Mouse (Mus musculus): ENCODE measurements around the gene Sgce. TPM values are rescaled to one million over a fixed set of nuclear protein-coding genes. Genes with fewer than 3 reads are reported as not detected.
"Not testable (repeated sequence)": the region's sequence is repeated elsewhere in the genome, so short reads cannot be mapped to it uniquely, and the experiment has no call there.

The Sgce gene
- 8.2 and 8.9 TPM in 2 replicates for polyA plus RNA-seq (2012; rRNA removed)
- 13.9 and 14.2 TPM in 2 replicates for polyA plus RNA-seq (2014; fragmentation: Nextera tagmentation; extraction: Ambion mirVana)

DNA sequence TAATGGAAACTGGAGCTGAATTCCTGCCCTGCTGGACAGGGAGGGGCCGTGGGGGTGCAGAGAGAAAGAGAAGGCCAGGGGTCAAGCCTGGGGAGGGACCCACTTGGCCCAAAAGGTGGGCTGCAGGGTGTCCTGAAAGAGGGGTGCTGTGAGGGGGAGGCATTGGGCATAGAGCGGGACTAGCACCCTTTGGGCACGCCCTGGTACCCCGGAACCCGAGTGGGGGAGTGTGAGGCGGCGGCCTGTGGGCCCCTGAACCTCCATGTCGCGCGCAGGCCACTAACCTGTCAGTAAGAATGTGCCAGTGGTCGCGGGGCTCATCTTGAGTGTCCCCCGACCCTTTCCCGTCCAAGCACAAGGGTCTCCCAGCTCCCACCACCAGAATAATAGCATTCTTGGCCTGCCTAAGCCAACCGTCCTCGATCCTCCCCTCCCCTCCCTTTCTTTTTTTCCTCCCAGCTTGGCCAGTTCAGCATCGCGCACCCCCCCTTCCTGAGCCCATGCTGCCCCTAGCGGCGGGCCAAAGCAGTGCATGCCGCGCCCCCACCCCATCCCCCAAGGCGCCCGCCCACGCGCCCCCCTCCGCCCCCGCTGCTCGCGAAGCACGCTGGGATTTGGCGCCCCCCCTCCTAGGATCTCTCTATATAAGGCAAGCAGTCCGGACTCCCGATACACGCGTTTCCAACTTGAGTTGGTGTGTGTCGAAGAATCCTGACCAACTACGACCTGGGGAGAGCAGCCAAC, at the start of gene Sgce, which contains the start of gene Peg10:
Sgce (minus strand) TSS at position 512 of the 744 bp plus-strand sequence.
Peg10 (plus strand) TSS at position 611 of the 744 bp plus-strand sequence.
- no peak for TF ChIP-seq EP300 (IDR thresholded peaks at IDR 0.05; ENCODE audit: low read depth)
- peak; percentile 66 for TF ChIP-seq CTCF (IDR thresholded peaks at IDR 0.05; ENCODE audit: low read depth)
- WGBS (ENCODE audit: insufficient replicate concordance): 31% methylated on average over 31 of the region's 38 CpGs
- DNase-seq (ENCODE audit: low read depth in 3 of 3, low spot score in 3 of 3) (no peak), ATAC-seq (ENCODE audit: insufficient read depth) (peak; percentile 17; the same call in 1 of the 2 replicates)
- Histone ChIP-seq H3K9me3 (ENCODE audit: control insufficient read depth, low read length) (no peaks in the 10 kb centered on the region), H3K27ac (no peak within 1 kb of the TSS), H3K9ac (replicated peaks) (no peak within 1 kb of the TSS; the same call in 1 of the 2 replicates), H3K4me2 (ENCODE audit: low read depth) (peak within 1 kb of the TSS; percentile 52), H3K4me3 (ENCODE audit: insufficient read depth in 1 of 2, low read depth in 2 of 2, low read length in 2 of 2) (peak within 1 kb of the TSS; percentile 41 to 59), H3K4me1 (replicated peaks; ENCODE audit: control insufficient read depth in 2 of 2, insufficient read depth in 2 of 2, low read length in 1 of 2) (0 out of 4 replicates have a peak, but pooled peaks cover 0 to 2% of the 10 kb centered on the region in 2 experiments), H3K36me3 (replicated peaks; ENCODE audit: control insufficient read depth, insufficient read depth, low read depth) (no peaks in the 10 kb centered on the region), H3K27me3 (ENCODE audit: control insufficient read depth, insufficient read depth, low read length) (peaks cover 17% of the 10 kb centered on the region)

DNA sequence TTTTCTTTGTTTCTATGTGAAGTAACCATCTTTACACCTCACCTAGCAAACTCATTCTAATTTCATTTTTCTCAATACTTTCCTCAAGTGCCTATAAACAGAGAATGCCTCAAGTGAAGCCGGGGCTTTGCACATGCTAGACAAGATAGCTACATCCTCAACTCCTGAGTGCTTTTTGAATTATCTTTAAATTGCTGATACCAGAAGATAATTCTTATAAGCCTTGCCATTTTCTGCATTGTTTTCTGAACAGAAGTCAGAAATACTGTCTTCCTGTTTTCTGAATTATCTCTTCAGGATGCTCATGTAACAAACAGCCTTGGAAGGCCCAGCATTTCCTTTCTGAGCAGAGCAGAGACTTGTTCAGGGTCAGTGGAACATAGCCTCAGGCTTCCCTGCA, 49.3 kb upstream of the Sgce start:
- Histone ChIP-seq H3K4me1 (replicated peaks; ENCODE audit: control insufficient read depth in 2 of 2, insufficient read depth in 2 of 2, low read length in 1 of 2) (no peaks in the 10 kb centered on the region; a peak in 1 of 4 replicates), H3K4me2 (ENCODE audit: low read depth) (no peak overlapping the region), H3K27ac (no peak overlapping the region), H3K36me3 (replicated peaks; ENCODE audit: control insufficient read depth, insufficient read depth, low read depth) (no peaks in the 10 kb centered on the region), H3K4me3 (ENCODE audit: insufficient read depth in 1 of 2, low read depth in 2 of 2, low read length in 2 of 2) (no peak overlapping the region), H3K27me3 (ENCODE audit: control insufficient read depth, insufficient read depth, low read length) (no peaks in the 10 kb centered on the region), H3K9ac (replicated peaks) (no peak overlapping the region), H3K9me3 (ENCODE audit: control insufficient read depth, low read length) (no peaks in the 10 kb centered on the region)
- TF ChIP-seq CTCF (IDR thresholded peaks at IDR 0.05; ENCODE audit: low read depth): no peak
- no peak for TF ChIP-seq EP300 (IDR thresholded peaks at IDR 0.05; ENCODE audit: low read depth)
- 44% methylated on average over 1 of the region's 1 CpGs for WGBS (ENCODE audit: insufficient replicate concordance)
- ATAC-seq (ENCODE audit: insufficient read depth): no peak
- DNase-seq (ENCODE audit: low read depth in 3 of 3, low spot score in 3 of 3): no peak

DNA sequence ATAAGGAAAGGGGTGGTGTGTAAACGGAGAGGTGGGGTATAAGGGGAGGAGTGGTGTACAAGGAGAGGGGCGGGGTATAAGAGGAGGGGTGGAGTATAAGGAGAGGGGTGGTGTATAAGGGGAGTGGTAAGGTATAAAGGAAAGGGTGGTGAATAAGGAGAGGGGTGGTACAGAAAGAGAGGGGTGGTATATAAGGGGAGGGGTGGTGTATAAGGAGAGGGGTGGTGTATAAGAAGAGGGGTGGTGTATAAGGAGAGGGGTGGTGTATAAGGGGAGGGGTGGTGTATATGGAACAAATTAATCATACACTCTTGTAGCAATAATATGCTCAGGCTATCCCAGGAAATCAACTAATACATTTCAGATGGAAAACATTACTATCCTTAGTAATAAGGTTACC, 15.2 kb upstream of the Sgce start:
- 34% methylated on average over 2 of the region's 2 CpGs for WGBS (ENCODE audit: insufficient replicate concordance)
- H3K36me3 ChIP-seq (replicated peaks; ENCODE audit: control insufficient read depth, insufficient read depth, low read depth): no peaks in the 10 kb centered on the region
- ATAC-seq (ENCODE audit: insufficient read depth) (peak; percentile 92), DNase-seq (ENCODE audit: low read depth in 3 of 3, low spot score in 3 of 3) (no peak)
- no peak overlapping the region for H3K4me3 ChIP-seq (ENCODE audit: insufficient read depth in 1 of 2, low read depth in 2 of 2, low read length in 2 of 2)
- no peak overlapping the region for H3K9ac ChIP-seq (replicated peaks)
- no peak overlapping the region for H3K27ac ChIP-seq
- no peaks in the 10 kb centered on the region for H3K27me3 ChIP-seq (ENCODE audit: control insufficient read depth, insufficient read depth, low read length)
- H3K4me1 ChIP-seq (replicated peaks; ENCODE audit: control insufficient read depth in 2 of 2, insufficient read depth in 2 of 2, low read length in 1 of 2): no peaks in the 10 kb centered on the region
- no peaks in the 10 kb centered on the region for H3K9me3 ChIP-seq (ENCODE audit: control insufficient read depth, low read length)
- H3K4me2 ChIP-seq (ENCODE audit: low read depth): no peak overlapping the region
- no peak for TF ChIP-seq EP300 (IDR thresholded peaks at IDR 0.05; ENCODE audit: low read depth)
- no peak for TF ChIP-seq CTCF (IDR thresholded peaks at IDR 0.05; ENCODE audit: low read depth)

DNA sequence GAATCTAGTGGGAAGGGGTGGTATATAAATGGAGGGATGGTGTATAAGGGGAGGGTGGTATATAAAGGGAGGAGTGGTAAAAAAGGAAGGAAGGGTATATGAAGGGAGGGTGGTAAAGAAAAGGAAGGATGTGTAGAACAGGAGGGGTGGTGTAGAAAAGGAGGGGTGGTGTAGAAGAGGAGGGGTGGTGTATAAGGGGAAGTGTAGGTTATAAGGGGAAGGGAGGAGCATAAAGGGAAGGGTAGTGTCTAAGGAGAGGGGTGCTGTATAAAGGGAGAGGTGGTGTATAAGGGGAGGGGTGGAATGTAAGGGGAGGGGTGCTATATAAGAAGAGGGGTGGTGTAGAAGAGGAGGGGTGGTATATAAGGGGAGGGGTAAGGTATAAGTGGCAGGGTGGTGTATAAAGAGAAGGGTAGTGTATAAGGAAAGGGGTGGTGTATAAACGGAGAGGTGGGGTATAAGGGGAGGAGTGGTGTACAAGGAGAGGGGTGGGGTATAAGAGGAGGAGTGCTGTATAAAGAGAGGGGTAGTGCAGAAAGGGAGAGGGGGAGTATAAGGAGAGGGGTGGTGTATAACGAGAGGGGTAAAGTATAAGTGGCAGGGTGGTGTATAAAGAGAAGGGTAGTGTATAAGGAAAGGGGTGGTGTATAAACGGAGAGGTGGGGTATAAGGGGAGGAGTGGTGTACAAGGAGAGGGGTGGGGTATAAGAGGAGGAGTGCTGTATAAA, 14.6 kb upstream of the Sgce start:
- H3K4me1 ChIP-seq (replicated peaks; ENCODE audit: control insufficient read depth in 2 of 2, insufficient read depth in 2 of 2, low read length in 1 of 2); H3K27me3 ChIP-seq (ENCODE audit: control insufficient read depth, insufficient read depth, low read length); H3K27ac ChIP-seq; H3K4me2 ChIP-seq (ENCODE audit: low read depth); H3K4me3 ChIP-seq (ENCODE audit: insufficient read depth in 1 of 2, low read depth in 2 of 2, low read length in 2 of 2); DNase-seq (ENCODE audit: low read depth in 3 of 3, low spot score in 3 of 3); H3K9me3 ChIP-seq (ENCODE audit: control insufficient read depth, low read length); H3K9ac ChIP-seq (replicated peaks); H3K36me3 ChIP-seq (replicated peaks; ENCODE audit: control insufficient read depth, insufficient read depth, low read depth): not testable (repeated sequence)
- WGBS (ENCODE audit: insufficient replicate concordance): 33% methylated on average over 3 of the region's 3 CpGs
- ATAC-seq (ENCODE audit: insufficient read depth): 0 out of 2 replicates have a peak, but pooled peaks have one; percentile 18

DNA sequence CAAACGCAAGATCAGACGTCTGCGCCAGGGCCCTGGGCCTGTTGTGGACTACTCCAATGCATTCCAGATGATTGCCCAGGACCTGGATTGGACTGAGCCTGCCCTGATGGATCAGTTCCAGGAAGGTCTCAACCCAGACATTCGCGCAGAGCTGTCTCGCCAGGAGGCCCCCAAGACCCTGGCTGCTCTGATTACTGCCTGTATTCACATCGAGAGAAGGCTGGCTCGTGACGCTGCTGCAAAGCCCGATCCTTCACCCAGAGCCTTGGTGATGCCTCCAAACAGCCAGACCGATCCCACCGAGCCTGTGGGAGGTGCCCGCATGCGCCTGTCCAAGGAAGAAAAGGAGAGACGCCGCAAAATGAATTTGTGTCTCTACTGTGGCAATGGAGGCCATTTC, 7.9 kb upstream of the Sgce start:
- Histone ChIP-seq H3K27me3 (ENCODE audit: control insufficient read depth, insufficient read depth, low read length) (no peaks in the 10 kb centered on the region), H3K4me3 (ENCODE audit: insufficient read depth in 1 of 2, low read depth in 2 of 2, low read length in 2 of 2) (no peak overlapping the region), H3K4me2 (ENCODE audit: low read depth) (no peak overlapping the region), H3K9me3 (ENCODE audit: control insufficient read depth, low read length) (no peaks in the 10 kb centered on the region), H3K9ac (replicated peaks) (no peak overlapping the region), H3K27ac (no peak overlapping the region), H3K4me1 (replicated peaks; ENCODE audit: control insufficient read depth in 2 of 2, insufficient read depth in 2 of 2, low read length in 1 of 2) (no peaks in the 10 kb centered on the region), H3K36me3 (replicated peaks; ENCODE audit: control insufficient read depth, insufficient read depth, low read depth) (no peaks in the 10 kb centered on the region)
- TF ChIP-seq EP300 (IDR thresholded peaks at IDR 0.05; ENCODE audit: low read depth) (no peak), CTCF (IDR thresholded peaks at IDR 0.05; ENCODE audit: low read depth) (no peak)
- DNase-seq (ENCODE audit: low read depth in 3 of 3, low spot score in 3 of 3) (no peak), ATAC-seq (ENCODE audit: insufficient read depth) (no peak)
- 82% methylated on average over 16 of the region's 16 CpGs for WGBS (ENCODE audit: insufficient replicate concordance)
